Mouse (Mus musculus): ENCODE measurements at regions not wholly inside any gene's neighbourhood (a gene's known extent, or its start where the extent isn't known, plus 50 kb on each side); places are given as distances from the start of the nearest gene placed in this dataset.

DNA sequence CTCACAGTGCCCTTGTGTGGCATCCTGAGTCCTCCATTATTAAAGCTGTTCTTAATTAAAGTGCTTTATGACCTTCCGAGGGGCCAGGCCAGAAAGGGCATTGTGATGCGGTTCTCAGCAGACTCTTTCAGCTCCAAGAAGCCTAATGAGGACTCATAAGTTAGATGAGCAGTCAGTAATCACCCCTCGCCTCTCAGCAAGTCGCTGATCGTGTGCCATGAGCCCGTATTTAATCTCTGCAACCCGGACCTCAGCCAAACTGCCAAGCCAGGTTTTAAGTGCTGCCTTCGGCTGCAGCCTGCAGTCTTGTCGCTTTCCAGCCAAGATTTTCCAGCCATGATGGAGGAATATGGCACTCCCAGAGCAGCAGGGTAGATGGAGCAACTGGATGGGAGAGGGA lies 56.1 kb upstream of the Rbfox1 start:
- no peak for DNase-seq

DNA sequence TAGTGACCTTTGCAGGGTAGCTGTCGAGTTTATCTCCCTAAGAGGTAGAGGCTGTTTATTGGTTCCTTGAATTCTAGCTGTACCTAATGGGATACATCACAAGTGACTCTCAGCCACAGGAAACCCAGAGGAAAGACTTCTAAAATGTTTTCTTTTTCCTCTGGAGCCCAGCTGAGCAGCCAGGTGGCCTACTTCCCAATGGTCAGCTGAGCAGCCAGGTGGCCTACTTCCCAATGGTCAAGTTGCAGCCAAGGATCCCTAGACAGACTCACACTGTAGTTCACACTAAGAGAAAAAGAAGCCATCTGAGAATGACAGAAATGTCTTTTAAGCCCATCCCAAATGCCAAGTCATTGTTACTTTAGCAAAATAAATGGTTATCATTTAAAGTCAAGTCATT lies 61.8 kb upstream of the Rbfox1 start:
- no peak for DNase-seq

DNA sequence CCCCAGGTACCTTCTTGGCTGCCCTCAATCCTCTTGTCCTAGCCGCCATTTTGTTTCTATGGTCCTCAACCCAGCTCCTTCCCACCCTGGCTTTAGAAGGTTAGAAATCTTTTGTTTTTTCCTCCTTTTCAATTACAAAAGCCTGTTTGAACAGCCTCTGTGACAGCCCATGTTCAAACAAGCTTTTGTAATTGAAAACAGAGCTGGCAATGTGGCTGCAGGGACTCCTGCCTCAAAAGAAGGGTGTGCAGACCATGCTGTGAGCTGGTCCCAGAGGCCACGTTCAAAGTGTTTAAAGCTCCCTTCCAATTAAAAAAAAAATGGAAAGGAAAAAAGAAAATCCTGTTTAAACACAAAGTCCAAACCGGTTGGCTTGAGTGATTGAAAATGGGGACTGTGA lies 68.0 kb upstream of the Rbfox1 start:
- no peak for DNase-seq

DNA sequence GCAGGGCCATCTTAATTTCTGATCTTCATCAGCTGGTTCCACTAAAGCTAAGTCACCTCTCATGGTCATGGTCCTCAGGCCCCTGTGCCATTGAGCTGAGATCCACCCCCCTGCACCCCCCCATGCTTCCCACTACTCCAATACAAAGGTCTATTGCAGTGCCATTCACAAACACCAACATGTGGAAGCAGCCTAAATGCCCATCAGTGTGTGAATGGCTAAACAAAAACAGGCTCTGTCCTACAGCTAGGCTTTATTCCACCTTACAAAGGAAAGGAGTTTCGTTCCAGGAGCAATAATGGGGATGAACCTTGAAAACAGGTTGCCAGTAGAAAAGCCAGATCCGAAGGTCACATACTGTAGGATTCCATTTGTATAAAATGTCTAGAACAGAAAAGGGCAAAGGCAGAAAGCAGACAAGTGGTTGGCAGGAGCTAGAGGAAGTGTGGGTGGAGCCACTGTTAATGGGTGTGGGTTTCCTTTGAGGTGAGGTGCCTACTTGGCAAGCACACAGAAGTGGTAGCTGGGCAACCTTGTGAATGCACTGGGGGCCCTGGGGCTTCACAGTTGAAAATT lies 72.8 kb upstream of the Rbfox1 start:
- no peak for DNase-seq

DNA sequence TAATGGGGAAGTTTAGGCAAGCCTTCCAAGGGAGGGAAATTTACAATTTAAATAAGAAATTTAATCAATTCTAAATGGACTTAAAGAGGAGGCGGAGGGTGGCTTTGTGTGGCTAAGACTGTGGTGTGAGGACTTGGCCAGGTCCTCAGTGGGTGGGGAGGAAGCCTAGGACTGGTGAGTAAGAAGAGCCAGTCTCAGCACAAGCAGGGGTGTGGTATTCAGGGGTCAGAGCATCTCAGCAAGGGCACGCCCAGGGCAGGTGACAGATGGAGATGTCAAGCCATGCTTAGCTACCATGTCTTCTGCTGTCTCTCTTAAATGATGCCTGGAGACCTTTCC lies 73.5 kb upstream of the Rbfox1 start:
- DNase-seq, result no peak

DNA sequence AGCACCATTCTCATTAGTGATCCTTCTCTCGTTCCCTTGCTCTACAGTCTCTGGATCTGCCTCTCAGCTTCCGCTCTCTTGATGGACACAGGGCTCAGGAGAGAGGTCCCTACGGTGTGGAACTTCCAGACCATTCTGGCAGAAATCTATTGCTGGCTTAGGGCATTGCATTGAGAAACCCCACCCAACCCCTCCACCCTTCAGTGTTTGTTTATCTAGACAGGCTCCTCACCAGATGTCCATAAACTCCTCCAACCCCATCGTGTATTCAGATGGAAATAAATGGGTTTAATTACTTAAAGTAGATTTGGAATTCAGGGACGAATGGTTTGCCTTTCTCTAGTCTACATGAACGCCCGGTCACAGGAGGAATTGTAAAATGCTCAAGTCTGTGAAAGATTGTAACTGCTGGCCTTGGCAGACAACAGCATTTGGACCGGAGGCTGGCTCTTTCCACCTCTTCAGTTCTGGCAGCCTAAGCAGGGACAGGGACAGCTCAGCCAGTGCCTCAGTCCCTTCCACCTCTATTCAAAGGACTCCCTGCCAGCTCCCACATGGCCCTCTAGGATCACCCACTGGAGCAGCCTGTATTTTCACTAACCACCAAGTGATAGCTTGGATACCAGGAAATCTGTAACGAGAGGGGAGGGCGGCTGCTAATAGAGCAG lies 74.0 kb upstream of the Rbfox1 start:
- peak; percentile 7 to 35 for DNase-seq

DNA sequence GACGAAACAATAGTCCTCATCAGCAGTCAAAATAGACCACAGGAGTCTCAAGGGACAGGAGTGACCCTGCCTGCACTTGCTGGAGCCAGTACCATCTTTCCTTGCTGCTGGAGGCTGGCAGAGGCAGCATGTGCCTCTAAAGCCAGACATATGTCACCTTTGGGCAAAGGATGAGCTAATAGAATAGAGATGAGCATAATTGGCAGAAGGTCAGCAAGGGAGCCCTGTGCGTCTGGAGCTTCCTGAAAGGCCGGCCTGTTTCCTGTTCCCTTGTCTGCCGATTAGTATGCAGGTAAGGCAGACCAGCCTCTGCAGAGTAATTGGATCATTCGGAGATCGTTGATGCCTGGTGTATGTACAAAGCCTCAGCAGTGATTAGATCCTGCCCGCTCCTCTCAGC lies 87.0 kb upstream of the Rbfox1 start:
- DNase-seq, result no peak

DNA sequence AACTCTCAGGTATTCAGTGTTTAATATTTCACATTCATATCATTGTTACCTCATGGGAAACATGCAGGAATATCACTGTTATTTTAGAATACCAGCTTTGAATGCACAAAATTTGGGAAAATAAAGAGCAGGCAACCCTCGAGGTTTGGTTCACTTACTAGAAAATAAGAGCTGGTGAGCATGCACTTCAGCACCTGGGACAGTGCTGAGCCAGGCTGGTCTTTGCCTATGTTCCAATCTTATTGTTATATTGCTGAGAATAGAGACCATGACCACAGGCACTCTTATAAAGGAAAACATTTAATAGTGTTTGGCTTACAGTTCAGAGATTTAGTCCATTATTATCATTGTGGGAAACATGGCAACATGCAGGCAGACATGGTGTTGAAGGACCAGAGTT lies 92.9 kb upstream of the Rbfox1 start:
- no peak for DNase-seq

DNA sequence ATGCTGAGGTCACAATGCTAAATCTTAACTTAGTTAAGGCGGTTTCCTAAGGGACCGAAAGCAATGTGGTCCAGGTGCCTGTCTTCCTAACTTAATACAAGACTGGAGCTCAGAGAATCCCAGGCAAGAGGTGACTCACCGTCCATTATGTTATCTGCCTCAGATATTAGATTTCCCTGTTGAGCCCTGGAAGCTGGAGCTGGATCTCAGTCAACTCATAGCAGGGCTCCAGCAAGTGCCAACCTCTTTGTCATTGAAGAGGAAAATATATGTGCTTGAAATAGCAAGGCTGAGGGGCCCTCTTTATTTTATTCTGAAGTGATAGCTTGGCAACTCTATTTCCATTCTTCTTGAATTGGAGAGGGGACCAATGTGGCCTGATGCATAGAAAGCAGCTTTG lies 95.0 kb upstream of the Rbfox1 start:
- DNase-seq, result no peak

DNA sequence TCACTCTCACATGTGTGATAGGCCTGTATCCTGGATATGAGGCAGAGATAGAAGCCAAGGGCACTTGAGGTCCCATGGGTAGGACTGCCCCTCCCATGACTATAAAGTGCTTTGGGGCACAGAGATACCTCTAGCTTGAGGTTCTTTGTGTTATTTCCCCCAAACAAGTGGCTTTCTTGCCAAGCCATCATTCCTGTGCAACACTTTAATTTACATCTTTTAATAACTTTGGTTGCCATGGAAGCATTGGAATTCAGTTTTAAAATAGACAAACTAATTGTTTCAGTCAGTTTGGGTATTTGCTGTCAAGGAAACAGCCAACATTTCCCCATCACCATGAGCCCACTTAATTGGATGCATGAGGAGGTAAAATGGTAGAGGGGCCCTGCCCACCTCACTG lies 97.9 kb upstream of the Rbfox1 start:
- DNase-seq, result no peak

DNA sequence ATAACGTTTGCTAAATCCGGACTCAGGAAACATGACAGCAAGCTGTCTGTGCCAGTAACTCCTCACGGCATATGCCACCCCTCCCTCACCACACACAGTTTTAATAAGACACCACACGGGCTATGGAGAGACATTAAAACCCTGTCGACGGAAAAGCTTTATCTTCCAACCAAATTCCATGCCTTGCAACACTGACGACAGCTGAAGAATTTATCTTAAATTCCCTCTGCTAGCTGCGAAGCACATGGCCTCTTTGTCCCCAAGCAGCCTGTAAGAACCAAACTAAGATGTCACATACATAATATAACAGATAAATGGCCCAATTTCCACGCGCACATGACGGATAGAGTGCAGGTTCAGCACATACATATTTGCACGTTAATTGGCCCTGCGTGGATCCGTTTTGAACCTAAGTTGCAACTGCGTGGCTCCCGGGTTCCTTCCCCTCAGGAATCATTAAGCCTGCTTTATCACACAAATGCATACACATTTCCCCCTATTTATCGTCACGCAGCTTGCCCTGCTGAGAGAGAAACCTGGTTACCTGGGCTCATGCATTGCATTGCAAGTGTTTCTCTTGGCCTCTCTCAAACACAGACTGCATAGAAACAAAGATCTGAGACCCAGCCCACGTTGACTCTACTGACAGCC lies 118.3 kb upstream of the Rbfox1 start:
- no peak for DNase-seq

DNA sequence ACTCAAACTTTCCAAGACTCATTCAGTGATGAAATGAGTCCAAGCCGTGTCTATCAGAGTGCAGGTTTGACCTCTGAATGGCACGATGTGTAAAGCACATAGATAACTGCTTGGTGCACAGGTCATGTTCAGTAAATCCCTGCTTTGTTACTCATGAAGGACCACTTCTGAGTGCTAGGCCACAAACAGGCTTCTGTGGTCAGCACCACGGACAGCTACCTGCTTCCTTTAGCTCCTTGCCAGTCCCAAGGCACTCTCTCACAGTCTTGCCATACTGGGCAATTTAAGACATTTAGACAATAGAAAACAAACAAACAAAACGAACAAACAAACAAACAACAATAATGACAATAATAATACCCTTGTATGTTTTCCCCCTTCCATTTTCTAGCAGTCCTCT lies 120.0 kb upstream of the Rbfox1 start:
- DNase-seq, result peak in 1 of 2 experiments; percentile 41

DNA sequence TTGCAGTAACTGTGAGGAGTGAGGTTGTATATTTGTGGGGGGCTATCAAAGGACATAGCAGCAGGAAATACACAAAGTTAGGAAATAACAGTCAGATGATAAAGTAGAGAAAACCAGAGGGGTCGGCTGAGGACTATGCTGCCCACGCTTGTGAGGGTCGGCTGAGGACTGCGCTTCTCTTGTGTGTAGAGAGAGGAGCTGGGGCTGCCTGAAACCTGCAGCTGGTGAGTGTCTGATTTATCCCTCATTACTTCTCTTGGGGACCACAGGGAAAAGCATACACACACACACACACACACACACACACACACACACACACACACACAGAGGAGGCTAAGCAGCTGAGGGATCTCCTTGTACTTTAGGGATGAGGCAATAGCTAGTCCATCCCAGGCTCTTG lies 124.3 kb upstream of the Rbfox1 start:
- no peak for DNase-seq

DNA sequence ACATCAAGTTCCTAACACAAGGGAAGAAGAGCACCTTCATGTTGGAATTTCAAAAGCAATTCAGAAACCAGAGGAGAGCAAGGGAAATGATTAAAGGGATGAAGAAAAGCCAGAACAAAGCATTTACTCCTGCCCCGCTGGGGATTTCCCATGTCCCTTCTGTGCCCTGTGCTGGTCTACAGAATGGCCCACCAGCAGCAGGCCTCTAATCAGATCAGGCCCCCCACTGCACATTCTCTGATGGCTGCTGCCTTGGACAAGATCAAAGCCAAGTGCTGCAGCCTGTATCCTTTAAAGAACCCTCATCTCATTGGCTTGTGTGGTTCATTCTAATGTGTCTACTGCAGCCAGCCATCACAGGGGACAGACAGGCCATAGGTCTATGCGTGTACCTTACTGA lies 126.1 kb upstream of the Rbfox1 start:
- no peak for DNase-seq

DNA sequence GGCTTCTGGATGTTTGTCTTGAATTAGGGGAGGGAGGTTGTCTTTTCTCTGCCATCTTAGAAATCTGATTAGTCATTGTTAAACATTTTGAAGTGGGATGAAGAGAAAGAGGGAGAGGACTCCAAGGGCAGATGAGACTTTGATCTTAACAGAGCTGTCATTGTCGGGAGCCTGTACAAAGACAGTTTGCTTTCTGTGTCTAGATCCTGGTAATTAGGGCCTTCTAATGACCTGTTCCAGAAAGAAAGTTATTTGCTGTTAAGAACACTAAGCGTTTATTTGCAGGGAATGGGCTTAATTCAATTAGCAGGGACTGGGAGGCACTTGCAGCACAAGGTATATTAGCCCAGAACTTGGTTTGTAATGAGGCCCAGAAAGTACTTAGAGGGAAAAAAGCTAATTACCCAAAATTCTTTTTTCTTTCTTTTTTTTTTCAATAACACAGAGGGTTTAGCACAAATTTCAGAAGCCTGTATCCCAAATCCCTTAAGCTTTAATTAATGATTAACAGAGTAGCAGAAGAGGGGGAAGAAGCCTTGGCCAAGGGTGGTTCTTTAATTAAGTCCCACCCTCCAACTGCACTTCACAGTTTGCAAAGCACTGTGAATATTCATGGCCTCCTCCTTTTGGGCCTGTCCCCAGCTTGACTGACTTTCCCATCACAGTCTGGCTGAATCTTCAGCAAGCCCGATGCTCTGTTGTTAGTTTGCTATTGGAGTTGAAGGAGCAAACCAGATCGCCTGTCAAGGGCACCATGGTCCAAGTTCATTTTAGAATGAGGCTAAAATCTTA lies 142.2 kb upstream of the Rbfox1 start:
- DNase-seq, result no peak

DNA sequence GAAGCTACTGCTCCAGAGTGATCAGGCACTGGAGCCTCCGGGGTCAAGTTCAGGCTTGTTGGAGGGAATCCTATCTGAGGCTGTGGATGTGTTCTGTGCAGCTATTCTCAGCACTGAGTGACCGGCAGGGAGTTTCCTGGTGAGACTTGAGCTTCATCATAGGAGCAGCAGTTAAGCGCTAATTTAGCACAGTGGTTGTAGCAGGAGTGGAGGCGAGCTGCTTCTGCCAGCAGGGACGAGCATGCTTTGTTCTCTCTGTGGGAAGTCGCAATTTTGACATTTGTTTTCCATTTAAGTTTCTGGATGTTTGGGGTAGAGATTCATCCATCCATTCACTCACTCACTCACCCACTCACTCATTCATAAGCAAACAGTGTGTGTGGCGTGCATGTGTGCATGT lies 144.4 kb upstream of the Rbfox1 start:
- DNase-seq, result no peak

DNA sequence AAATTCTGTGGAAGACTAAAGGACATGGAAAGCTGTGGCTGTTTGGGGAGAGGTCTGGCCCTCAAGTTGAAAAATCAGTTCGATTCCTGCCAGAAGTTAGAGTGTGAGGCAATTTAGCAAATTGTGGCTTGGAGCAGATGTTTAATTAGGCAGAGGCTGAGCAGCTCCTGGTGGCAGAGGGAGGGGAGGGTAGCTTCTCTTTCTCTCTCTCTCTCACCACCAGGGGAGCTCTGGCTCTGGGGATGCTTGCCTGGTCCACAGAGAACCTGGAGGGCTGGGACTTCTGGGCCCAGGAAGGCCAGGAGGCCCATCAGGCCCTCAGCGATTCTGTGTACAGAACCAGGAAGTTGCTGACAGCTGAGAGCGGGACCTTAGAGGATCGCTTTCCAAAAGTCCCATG lies 151.5 kb upstream of the Rbfox1 start:
- DNase-seq, result no peak

DNA sequence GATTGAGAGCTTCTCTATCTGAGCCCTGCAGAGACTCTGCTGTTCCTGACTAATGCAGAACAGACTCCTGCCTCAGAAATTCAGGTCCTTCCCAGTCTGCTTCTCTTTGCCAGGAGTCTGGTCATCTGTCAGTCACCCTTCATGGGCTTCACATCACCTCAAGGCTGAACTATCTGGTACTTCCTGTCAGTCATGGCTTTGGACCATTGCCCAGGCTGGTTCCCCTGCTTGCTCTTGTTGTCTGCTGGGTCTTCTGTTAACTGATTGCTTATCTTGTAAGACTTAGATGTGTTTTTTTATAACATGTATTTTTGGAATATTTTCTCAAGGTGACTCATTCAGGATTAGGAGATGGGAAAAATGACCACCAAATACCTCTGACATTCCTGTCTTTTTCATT lies 162.6 kb upstream of the Rbfox1 start:
- DNase-seq, result no peak

DNA sequence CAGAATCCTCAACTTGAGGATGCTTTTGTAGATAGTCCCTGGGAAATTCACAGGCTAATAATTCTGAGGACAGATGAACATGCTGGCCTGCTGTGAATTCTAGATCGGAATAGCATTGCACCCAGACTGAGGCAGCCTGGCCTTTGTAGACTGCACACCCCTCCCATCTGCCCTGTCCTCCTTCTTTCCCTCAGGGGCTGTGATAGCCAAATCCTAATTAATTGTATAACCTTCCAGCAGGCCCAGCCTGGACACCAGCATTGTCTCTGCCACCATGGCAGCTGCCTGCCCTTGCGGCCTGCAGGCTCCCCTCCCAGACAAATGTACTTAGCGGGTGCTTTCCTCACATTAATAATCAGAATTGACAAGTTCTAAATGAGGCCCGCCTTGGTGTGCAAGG lies 171.7 kb upstream of the Rbfox1 start:
- DNase-seq, result no peak

DNA sequence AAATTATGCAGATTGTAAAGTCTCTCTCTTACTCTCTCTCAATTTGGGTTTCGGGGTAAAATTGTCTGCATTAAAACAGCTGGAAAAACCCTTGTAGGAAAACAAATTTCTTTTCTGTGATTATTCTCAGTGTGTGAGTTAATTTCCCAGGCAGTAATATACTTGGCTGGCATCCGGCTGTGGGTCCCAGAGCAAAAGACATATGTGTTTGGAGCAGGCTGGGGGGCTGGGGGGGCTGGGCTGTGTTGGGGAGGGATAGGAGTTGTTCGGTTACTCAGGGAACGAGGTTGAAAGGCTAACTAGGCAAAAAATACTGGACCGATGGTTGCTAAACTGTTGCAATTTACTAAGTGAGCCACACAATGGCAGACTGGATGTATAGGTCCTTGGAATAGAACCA lies 175.3 kb upstream of the Rbfox1 start:
- DNase-seq, result no peak

DNA sequence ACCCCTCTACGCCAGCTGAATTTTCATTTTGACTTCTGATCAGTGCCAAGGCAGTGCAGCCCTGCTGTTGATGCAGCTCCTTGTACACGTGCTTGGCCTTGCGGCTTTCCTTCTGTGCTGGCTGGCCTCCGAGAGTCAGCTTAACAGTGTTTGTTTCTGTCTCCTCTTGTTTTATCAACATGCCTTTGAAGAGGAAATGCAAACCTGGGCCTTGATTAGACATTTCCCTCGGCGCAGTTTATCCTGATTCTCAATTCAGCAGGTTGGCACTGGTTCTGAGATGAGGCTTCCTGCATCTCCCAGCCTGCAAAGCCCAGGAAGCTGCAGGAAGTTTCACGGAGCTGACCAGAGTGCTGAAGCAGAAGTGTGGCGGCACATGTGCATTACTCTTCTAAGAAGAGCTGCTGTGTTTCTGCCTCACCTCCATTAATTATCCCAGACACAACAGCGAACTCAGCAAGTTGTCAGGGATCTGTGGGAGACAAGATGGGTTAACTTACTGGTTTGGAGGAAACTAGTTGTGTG lies 184.4 kb upstream of the Rbfox1 start:
- DNase-seq, result peak; percentile 9 to 26

DNA sequence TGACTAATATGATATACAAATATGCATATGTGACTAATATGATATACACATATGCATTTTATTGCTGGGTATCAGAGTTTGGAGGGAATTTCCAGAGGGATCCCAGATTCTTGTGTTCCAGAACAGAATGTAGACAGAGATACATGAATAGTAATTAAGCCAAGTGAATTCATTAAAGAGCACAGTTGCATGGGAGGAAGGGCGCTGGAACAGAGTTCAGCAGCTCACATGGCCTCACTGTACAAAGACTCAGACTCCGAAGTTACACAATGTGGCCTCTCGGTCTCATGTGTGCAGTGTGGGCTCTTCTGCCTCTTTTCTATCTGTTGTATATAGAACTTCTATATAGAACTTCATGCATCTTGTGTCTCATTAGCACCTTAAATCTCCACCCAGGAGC lies 196.8 kb upstream of the Rbfox1 start:
- no peak for DNase-seq

DNA sequence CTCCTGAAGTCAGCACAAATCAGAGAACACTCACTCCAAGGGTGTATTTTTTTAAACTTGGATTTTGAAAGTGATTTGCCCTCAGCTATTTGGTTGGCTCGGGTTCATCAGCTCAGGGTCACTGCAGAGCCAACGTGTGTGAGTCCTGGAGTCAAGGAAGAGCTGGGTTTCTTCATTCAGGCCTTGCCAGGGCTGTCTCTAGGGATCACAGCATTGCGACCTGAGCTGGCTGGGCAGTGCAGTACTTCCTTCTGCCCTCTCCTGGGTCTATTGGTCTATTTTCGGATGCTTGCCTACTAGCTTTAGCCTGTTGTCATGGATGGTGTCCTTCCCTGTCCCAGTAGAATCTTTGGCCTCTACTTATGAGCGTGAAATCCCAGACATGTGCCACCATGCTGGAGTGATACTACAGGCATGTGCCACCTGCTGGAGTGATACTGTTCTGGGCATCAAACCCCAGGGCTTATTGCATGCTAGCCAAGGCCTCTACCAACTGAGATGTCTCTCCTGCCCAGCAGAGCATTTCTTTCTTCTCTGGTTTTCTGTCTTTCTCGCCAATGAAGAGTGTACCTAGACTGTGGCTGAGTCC lies 211.7 kb upstream of the Rbfox1 start:
- DNase-seq, result peak in 1 of 2 experiments; percentile 0
